Mouse (Mus musculus): ENCODE measurements around the gene Chd2. TPM values are rescaled to one million over a fixed set of nuclear protein-coding genes. Genes with fewer than 3 reads are reported as not detected.
A peak's percentile ranks its signal among the peaks of the same experiment; 100 is the strongest.
"Not testable (repeated sequence)": the region's sequence is repeated elsewhere in the genome, so short reads cannot be mapped to it uniquely, and the experiment has no call there.

Gene Chd2
- total RNA-seq, 2 experiments from 2014 or later, result 47.7 to 50.3 TPM

DNA sequence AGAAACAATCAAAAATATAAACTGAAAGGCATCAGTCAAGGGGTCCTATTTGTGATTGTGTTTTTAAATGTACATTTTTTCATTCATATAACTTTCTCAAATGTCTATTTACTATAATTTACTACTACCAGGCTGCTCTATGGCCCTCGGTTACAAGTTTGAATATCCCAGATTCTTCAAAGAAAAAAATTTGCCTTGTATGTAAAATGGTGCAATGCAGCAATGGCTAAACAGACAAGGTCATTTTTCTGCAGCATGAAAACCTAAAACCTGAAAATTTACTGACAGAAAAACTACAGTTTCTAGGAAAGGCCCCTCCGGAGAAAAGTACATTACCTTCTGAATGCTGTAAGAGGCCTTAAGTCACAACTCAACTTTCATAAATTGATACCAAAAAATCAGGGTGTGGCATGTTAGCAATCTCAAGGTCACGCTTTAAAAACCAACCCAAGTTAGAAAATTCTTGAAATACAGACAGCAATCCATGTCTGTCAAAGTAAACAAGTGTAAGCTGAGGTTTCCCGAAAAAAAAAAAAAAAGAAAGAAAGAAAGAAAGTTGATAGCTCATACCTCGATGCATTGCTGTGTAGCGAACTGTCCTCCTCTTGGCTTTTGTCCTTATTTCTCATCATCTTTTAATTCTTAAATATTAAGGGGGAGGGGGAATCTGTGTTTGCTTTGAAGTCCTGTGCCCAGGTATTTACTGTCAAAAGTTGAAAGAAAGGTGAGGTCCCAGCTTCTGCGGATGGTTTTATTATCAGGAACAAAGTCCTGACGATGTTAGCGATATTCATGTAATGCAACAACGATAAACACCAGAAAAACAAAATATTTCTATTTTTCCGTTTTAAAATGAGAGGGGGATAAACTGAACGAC lies 1.2 kb downstream of the Chd2 start:
- no peak for DNase-seq (ENCODE audit: low spot score in 2 of 2)

GRCm38 (mm10) chr7:73539116-73539682 lies 2.4 kb downstream of the Chd2 start:
- DNase-seq (ENCODE audit: low spot score in 2 of 2), result no peak

GRCm38 (mm10) chr7:73538424-73539079 lies 3.1 kb downstream of the Chd2 start:
- no peak for DNase-seq (ENCODE audit: low spot score in 2 of 2)

DNA sequence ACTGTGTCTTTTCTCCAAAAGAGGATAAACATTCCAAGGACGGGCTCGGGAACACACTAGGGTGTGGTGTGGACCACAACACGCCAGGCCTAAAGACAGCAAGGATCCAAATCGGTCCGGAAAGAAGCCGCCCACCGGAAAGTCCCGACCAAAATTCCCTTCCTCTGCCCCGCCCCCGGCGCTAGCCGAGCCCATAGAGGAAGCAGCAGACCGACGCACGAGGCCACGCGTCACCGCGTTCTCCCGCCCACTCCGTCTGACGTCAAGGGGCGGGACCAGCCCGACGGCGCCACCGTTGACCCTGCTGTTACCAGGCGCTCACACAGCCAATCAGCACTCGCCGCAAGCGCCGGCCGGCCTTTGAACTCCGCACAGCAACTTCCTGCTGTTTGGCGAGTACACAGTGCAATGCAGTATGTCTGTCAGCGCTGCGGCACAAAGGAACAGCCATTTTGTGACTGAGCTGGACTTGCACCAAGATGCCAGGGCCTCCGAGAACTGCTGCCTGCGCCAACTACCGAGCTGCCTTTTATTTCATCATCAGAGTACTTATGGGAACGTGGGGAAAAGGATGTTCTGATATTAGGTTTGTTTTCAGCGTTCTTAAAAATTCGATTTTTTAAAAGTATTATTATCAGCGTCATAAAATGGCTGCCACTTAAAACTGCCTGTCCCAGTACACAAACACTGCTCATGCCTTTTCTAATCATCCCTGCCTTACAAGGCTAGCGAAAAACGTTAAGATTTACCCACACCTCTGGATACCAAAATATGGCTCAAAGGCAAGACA lies 3.8 kb downstream of the Chd2 start:
- DNase-seq (ENCODE audit: low spot score in 2 of 2), result peak; percentile 100

GRCm38 (mm10) chr7:73537228-73537627 lies 4.4 kb downstream of the Chd2 start:
- DNase-seq (ENCODE audit: low spot score in 2 of 2), result no peak

GRCm38 (mm10) chr7:73536579-73536978 lies 5.1 kb downstream of the Chd2 start:
- DNase-seq (ENCODE audit: low spot score in 2 of 2), result no peak

DNA sequence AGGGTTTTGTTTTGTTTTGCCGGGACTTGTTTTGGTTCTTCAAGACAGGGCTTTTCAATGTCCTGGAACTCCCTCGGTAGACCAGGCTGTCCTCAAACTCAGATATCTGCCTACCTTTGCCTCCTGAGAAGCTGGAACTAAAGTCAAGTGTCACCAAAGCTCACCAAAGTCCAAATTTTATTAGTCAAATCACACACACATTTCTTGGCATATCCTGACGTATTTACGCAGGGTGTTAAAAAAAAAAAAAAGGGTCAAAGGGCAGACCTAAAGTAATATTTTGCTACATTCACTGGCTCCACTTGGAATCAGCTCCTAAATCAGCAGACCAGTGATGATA lies 5.8 kb downstream of the Chd2 start:
- no peak for DNase-seq (ENCODE audit: low spot score in 2 of 2)

- DNase-seq (ENCODE audit: low spot score in 2 of 2), result no peak
These were observed 6.4 kb downstream of the Chd2 start for GRCm38 (mm10) chr7:73534937-73535860.

DNA sequence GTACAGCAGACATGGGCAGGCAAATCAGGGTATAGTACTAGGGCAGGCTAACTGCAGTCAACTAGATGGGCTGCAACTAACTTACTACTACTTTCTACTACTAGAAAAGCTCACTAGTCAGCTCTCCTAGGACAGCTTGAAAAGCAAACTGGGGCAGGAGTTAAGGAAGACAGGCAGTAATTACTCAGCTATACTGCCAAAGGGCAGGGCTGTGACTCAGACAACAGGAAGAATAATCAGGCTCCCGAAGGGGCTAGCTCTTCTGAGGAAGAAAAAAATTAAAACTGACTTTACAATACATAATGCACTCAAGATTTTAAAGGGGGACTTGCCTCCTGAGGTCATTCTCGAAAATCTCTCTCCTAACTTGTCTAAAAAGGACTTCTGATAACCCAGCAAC lies 8.2 kb downstream of the Chd2 start:
- DNase-seq (ENCODE audit: low spot score in 2 of 2), result no peak

GRCm38 (mm10) chr7:73532916-73533315 lies 8.7 kb downstream of the Chd2 start:
- DNase-seq (ENCODE audit: low spot score in 2 of 2), result no peak

GRCm38 (mm10) chr7:73532139-73532538 lies 9.5 kb downstream of the Chd2 start:
- DNase-seq (ENCODE audit: low spot score in 2 of 2), result no peak

DNA sequence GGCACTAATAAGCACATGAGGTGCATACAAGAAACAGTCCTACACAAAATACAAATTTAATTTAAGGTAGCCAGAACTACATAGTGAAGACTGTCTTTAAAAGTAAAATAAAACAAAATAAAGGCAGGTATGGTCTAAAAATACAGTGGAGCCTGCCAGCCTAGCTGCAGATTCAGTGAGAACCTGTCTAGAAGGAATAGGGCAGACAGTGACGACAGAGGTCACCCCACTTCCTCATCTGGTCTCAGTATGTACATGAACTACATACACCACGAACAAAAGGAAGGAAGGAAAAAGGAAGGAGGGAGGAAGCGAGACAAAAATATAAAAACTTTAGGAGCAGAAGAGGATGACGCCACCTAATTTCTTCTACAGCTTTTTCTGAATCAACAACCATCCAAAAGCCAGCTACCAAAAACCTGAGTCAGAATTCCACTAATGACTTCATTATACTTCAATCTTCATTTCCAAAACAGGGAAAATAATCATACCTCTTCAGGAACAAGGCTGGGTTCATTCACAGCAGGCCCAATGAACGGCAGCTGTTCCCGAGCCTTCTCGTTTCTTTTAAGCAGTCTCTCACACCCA lies 10.0 kb downstream of the Chd2 start:
- no peak for DNase-seq (ENCODE audit: low spot score in 2 of 2)

DNA sequence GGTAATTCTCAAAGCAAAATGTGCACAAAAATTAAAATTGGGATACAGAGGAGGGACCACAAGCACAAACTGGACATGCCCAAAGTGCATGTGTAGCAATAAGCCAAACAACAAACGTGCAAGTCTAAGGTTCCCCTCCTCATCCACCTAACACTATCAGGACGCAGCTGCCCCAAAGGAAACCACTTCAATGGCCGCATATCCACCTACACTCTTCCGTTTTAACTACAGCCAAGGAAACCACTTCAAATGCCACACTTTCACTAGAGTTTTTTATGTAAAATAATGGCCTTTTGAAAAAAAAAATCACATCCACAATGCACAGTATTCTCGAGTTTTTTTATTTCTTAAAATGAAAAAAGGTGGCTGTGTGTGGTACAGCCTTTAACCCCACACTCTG lies 10.8 kb downstream of the Chd2 start:
- no peak for DNase-seq (ENCODE audit: low spot score in 2 of 2)

DNA sequence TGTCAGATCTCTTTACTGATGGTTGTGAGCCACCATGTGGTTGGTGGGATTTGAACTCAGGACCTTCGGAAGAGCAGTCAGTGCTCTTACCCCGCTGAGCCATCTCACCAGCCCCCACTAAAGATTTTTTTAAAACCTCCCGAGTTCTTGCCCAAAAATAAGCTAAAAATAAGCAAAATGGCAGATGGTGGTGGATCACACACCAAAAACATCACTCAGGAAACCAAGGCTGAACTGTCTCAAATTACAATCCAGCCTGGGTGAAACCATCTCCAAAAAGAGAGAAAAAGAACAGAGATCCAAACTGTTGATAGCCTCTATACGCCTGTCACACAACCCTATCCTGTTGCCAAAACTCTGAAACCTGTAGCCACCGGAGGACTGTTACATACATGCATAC lies 11.5 kb downstream of the Chd2 start:
- DNase-seq (ENCODE audit: low spot score in 2 of 2), result no peak

DNA sequence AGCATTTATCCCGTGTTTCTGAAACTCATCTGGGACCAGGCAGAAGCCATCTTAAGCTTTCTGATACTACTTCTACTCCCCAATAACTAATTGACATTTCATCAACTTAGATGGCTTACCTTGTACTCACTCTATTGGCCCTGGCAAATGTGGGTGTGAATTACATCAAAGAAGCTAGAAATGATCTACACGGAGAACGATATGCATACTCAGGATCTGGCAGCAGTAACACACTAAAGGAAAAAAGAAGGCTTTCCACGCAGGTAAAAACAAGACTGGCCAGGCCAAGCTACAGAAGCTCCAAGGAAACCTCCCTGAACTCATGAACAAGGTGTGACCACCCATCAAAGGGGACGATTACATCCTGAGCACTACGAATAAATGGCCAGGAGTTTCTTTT lies 12.4 kb downstream of the Chd2 start:
- no peak for DNase-seq (ENCODE audit: low spot score in 2 of 2)

- not testable (repeated sequence) for DNase-seq (ENCODE audit: low spot score in 2 of 2)
These were observed 13.2 kb downstream of the Chd2 start for GRCm38 (mm10) chr7:73528377-73528894.

GRCm38 (mm10) chr7:73527225-73527624 lies 14.4 kb downstream of the Chd2 start:
- DNase-seq (ENCODE audit: low spot score in 2 of 2), result no peak

GRCm38 (mm10) chr7:73524454-73524952 lies 17.1 kb downstream of the Chd2 start:
- peak; percentile 46 to 52 for DNase-seq (ENCODE audit: low spot score in 2 of 2)

- DNase-seq (ENCODE audit: low spot score in 2 of 2), result no peak
These were observed 17.9 kb downstream of the Chd2 start for GRCm38 (mm10) chr7:73523608-73524259.
